Mouse (Mus musculus): ENCODE measurements at regions not wholly inside any gene's neighbourhood (a gene's known extent, or its start where the extent isn't known, plus 50 kb on each side); places are given as distances from the start of the nearest gene placed in this dataset.

- H3K4me2 ChIP-seq (replicated peaks): no peak overlapping the region
Observed at GRCm38 (mm10) chr19:59395739-59396138, 50.2 kb upstream of the Pdzd8 start.

GRCm38 (mm10) chr19:59396506-59396905 lies 50.9 kb upstream of the Pdzd8 start:
- ATAC-seq (ENCODE audit: low FRiP score, low read depth): no peak
- Histone ChIP-seq H3K4me3 (no peak overlapping the region), H3K4me1 (peaks cover 10% of the 10 kb centered on the region), H3K9ac (replicated peaks) (no peak overlapping the region), H3K9me3 (no peaks in the 10 kb centered on the region), H3K36me3 (no peaks in the 10 kb centered on the region), H3K4me2 (replicated peaks) (no peak overlapping the region), H3K27ac (replicated peaks) (no peak overlapping the region), H3K27me3 (peaks cover 54% of the 10 kb centered on the region)
- 77% methylated on average over 3 of the region's 3 CpGs for WGBS

More at GRCm38 (mm10) chr19:59395739-59396138, 50.2 kb upstream of the Pdzd8 start:
- Histone ChIP-seq H3K9ac (replicated peaks) (no peak overlapping the region), H3K4me1 (peaks cover 10% of the 10 kb centered on the region), H3K27ac (replicated peaks) (no peak overlapping the region), H3K36me3 (no peaks in the 10 kb centered on the region), H3K27me3 (peaks cover 51% of the 10 kb centered on the region), H3K9me3 (no peaks in the 10 kb centered on the region), H3K4me3 (no peak overlapping the region)
- ATAC-seq (ENCODE audit: low FRiP score, low read depth): no peak
- 81% methylated on average over 9 of the region's 9 CpGs for WGBS

- H3K27ac ChIP-seq (replicated peaks): no peak overlapping the region
- H3K36me3 ChIP-seq: no peaks in the 10 kb centered on the region
- ATAC-seq (ENCODE audit: low FRiP score, low read depth): no peak
- H3K4me2 ChIP-seq (replicated peaks): no peak overlapping the region
- no peak overlapping the region for H3K4me3 ChIP-seq
- no peaks in the 10 kb centered on the region for H3K9me3 ChIP-seq
- peaks cover 46% of the 10 kb centered on the region for H3K27me3 ChIP-seq
- no peaks in the 10 kb centered on the region for H3K4me1 ChIP-seq
- WGBS: 33% methylated on average over 11 of the region's 11 CpGs
- H3K9ac ChIP-seq (replicated peaks): no peak overlapping the region
Observed at GRCm38 (mm10) chr19:59399849-59400585, 54.4 kb upstream of the Pdzd8 start.

GRCm38 (mm10) chr19:59401304-59401703 lies 55.7 kb upstream of the Pdzd8 start:
- WGBS: 84% methylated on average over 3 of the region's 3 CpGs
- Histone ChIP-seq H3K4me2 (replicated peaks) (no peak overlapping the region), H3K4me1 (no peaks in the 10 kb centered on the region), H3K27ac (replicated peaks) (no peak overlapping the region), H3K9me3 (no peaks in the 10 kb centered on the region), H3K36me3 (no peaks in the 10 kb centered on the region), H3K4me3 (no peak overlapping the region), H3K27me3 (peaks cover 35% of the 10 kb centered on the region), H3K9ac (replicated peaks) (no peak overlapping the region)
- ATAC-seq (ENCODE audit: low FRiP score, low read depth): no peak

GRCm38 (mm10) chr19:59402097-59402496 lies 56.1 kb upstream of the Emx2 start:
- Histone ChIP-seq H3K4me3 (no peak overlapping the region), H3K9ac (replicated peaks) (no peak overlapping the region), H3K27ac (replicated peaks) (no peak overlapping the region), H3K9me3 (no peaks in the 10 kb centered on the region), H3K4me2 (replicated peaks) (no peak overlapping the region), H3K27me3 (peaks cover 27% of the 10 kb centered on the region), H3K4me1 (no peaks in the 10 kb centered on the region), H3K36me3 (no peaks in the 10 kb centered on the region)
- WGBS: 90% methylated on average over 4 of the region's 4 CpGs
- ATAC-seq (ENCODE audit: low FRiP score, low read depth): no peak

GRCm38 (mm10) chr19:59404082-59404481 lies 54.1 kb upstream of the Emx2 start:
- 96% methylated on average over 2 of the region's 2 CpGs for WGBS
- no peak overlapping the region for H3K27ac ChIP-seq (replicated peaks)
- H3K36me3 ChIP-seq: no peaks in the 10 kb centered on the region
- peaks cover 23% of the 10 kb centered on the region for H3K27me3 ChIP-seq
- H3K9me3 ChIP-seq: no peaks in the 10 kb centered on the region
- no peak for ATAC-seq (ENCODE audit: low FRiP score, low read depth)
- H3K9ac ChIP-seq (replicated peaks): no peak overlapping the region
- no peak overlapping the region for H3K4me3 ChIP-seq
- H3K4me1 ChIP-seq: no peaks in the 10 kb centered on the region
- H3K4me2 ChIP-seq (replicated peaks): no peak overlapping the region

GRCm38 (mm10) chr19:59404766-59405165 lies 53.4 kb upstream of the Emx2 start:
- Histone ChIP-seq H3K27me3 (peaks cover 16% of the 10 kb centered on the region), H3K9me3 (no peaks in the 10 kb centered on the region), H3K4me2 (replicated peaks) (no peak overlapping the region), H3K4me3 (no peak overlapping the region), H3K4me1 (no peaks in the 10 kb centered on the region), H3K27ac (replicated peaks) (no peak overlapping the region), H3K36me3 (no peaks in the 10 kb centered on the region), H3K9ac (replicated peaks) (no peak overlapping the region)
- 67% methylated on average over 1 of the region's 1 CpGs for WGBS
- no peak for ATAC-seq (ENCODE audit: low FRiP score, low read depth)

- WGBS: 93% methylated on average over 5 of the region's 5 CpGs
- Histone ChIP-seq H3K4me3 (no peak overlapping the region), H3K4me1 (no peaks in the 10 kb centered on the region), H3K9ac (replicated peaks) (no peak overlapping the region), H3K9me3 (no peaks in the 10 kb centered on the region), H3K36me3 (no peaks in the 10 kb centered on the region), H3K27me3 (peaks cover 8% of the 10 kb centered on the region; the same call in 1 of the 2 replicates), H3K4me2 (replicated peaks) (no peak overlapping the region), H3K27ac (replicated peaks) (no peak overlapping the region)
- no peak for ATAC-seq (ENCODE audit: low FRiP score, low read depth)
Observed at GRCm38 (mm10) chr19:59405616-59406015, 52.6 kb upstream of the Emx2 start.

GRCm38 (mm10) chr19:59408094-59408493 lies 50.1 kb upstream of the Emx2 start:
- 81% methylated on average over 2 of the region's 2 CpGs for WGBS

More at GRCm38 (mm10) chr19:59408094-59408493, 50.1 kb upstream of the Emx2 start:
- no peak overlapping the region for H3K27ac ChIP-seq (replicated peaks)
- H3K9me3 ChIP-seq: no peaks in the 10 kb centered on the region
- 0 out of 2 replicates have a peak, but pooled peaks cover 2% of the 10 kb centered on the region for H3K27me3 ChIP-seq
- no peak overlapping the region for H3K9ac ChIP-seq (replicated peaks)
- H3K4me2 ChIP-seq (replicated peaks): no peak overlapping the region
- no peaks in the 10 kb centered on the region for H3K36me3 ChIP-seq
- ATAC-seq (ENCODE audit: low FRiP score, low read depth): no peak
- no peaks in the 10 kb centered on the region for H3K4me1 ChIP-seq
- H3K4me3 ChIP-seq: no peak overlapping the region
